Mouse (Mus musculus) macrophage (primary cell): Measurements from ENCODE around the gene Pno1. TPM values are rescaled to one million over a fixed set of nuclear protein-coding genes. Genes with fewer than 3 reads are reported as not detected.
"Not testable (repeated sequence)": the region's sequence is repeated elsewhere in the genome, so short reads cannot be mapped to it uniquely, and the experiment has no call there.

ENCODE experiments used
- H3K27ac ChIP-seq: fragments of 350-480 bp; formaldehyde crosslinking; 2 replicates; pipeline ENCODE4 v1.9.0; 2021
- H3K36me3 ChIP-seq: fragments of 350-480 bp; formaldehyde crosslinking; 2 replicates; pipeline ENCODE4 v1.9.0; 2021; ENCODE audit errors: inconsistent target
- H3K4me3 ChIP-seq: fragments of 350-480 bp; formaldehyde crosslinking; 2 replicates; pipeline ENCODE4 v1.9.0; 2021; ENCODE audit errors: inconsistent target
- H3K79me2 ChIP-seq: fragments of 350-480 bp; formaldehyde crosslinking; 2 replicates; pipeline ENCODE4 v1.9.0; 2021; ENCODE audit errors: inconsistent target
- WGBS: methylation state at CpG from one replicate; pipeline ENCODE4 v1.1.7; 2026; ENCODE audit warnings: inconsistent platforms; ENCODE audit not compliant: missing documents; 5-methylcytosine and 5-hydroxymethylcytosine counted together
- polyA plus RNA-seq: library from polyadenylated mRNA; stranded (reverse); fragments of 250-400 nt; gene quantifications from 3 replicates; pipeline ENCODE4 v1.2.4, GENCODE M21; 2018; ENCODE audit warnings: inconsistent platforms
- total RNA-seq, 78 experiments: library from RNA; depleted of rRNA; stranded (reverse); fragments of 250-400 nt; gene quantifications; 1 replicate in 9 of 78; 2 replicates in 24 of 78; 3 replicates in 43 of 78; 4 replicates in 2 of 78; pipeline ENCODE4 v1.2.4; 2018; ENCODE audit warnings: inconsistent platforms in 56 of 78

Pno1 gene
- 10 to 100 TPM in 11 of 26 experiments, 1 to 10 TPM in 14, not detected in 1; 1.4 to 17.2 (median 9.5) TPM for total RNA-seq (2018; cell fraction: chromatin; rRNA removed)
- total RNA-seq (2018; cell fraction: cytosol; rRNA removed): 10 to 100 TPM; 37.5 to 71.4 (median 50.7) TPM
- 10 to 100 TPM in 20 of 26 experiments, 1 to 10 TPM in 6; 3.4 to 28.4 (median 11.5) TPM for total RNA-seq (2018; cell fraction: nucleus; rRNA removed)
- polyA plus RNA-seq: 41.0 to 99.3 TPM (median 53.7 TPM) in 3 replicates

- under 1% methylated on average over 65 of the region's 65 CpGs for WGBS
- peak within 1 kb of the TSS; percentile 99 for H3K4me3 ChIP-seq
- H3K27ac ChIP-seq: peak within 1 kb of the TSS; percentile 96
- 0 out of 2 replicates have a peak, but pooled peaks cover 6% of the 10 kb centered on the region for H3K36me3 ChIP-seq
- H3K79me2 ChIP-seq: peaks cover 52% of the 10 kb centered on the region
Observed at GRCm38 (mm10) chr11:17211258-17212140, at the start of gene Pno1. Pno1 (minus strand) TSS chr11:17211568.

- Histone ChIP-seq H3K79me2 (peaks cover 54% of the 10 kb centered on the region), H3K27ac (peak overlapping the region; percentile 83), H3K4me3 (peak overlapping the region; percentile 98), H3K36me3 (no peaks in the 10 kb centered on the region)
- 1% methylated on average over 17 of the region's 17 CpGs for WGBS
Observed at GRCm38 (mm10) chr11:17257861-17258260, 46.5 kb upstream of the Pno1 start.

- Histone ChIP-seq H3K27ac (peak within 1 kb of the TSS; percentile 83), H3K79me2 (peaks cover 50% of the 10 kb centered on the region), H3K36me3 (no peaks in the 10 kb centered on the region), H3K4me3 (peak within 1 kb of the TSS; percentile 98)
- under 1% methylated on average over 33 of the region's 33 CpGs for WGBS
Observed at GRCm38 (mm10) chr11:17257443-17257842, 46.1 kb upstream of the Pno1 start, which contains the start of gene C1d. C1d (plus strand) TSS chr11:17257579.

GRCm38 (mm10) chr11:17256813-17257365, 45.5 kb upstream of the Pno1 start:
- 0 out of 2 replicates have a peak overlapping the region, but pooled peaks have one; percentile 83 for H3K27ac ChIP-seq
- no peaks in the 10 kb centered on the region for H3K36me3 ChIP-seq
- H3K4me3 ChIP-seq: peak overlapping the region; percentile 98
- H3K79me2 ChIP-seq: peaks cover 45% of the 10 kb centered on the region
- WGBS: 68% methylated on average over 8 of the region's 8 CpGs

GRCm38 (mm10) chr11:17248715-17249114, 37.3 kb upstream of the Pno1 start:
- H3K79me2 ChIP-seq: no peaks in the 10 kb centered on the region
- H3K36me3 ChIP-seq: no peaks in the 10 kb centered on the region
- no peak overlapping the region for H3K4me3 ChIP-seq
- no peak overlapping the region for H3K27ac ChIP-seq

GRCm38 (mm10) chr11:17238598-17238997, 27.2 kb upstream of the Pno1 start:
- not testable (repeated sequence) for H3K4me3 ChIP-seq

GRCm38 (mm10) chr11:17236449-17237037, 25.2 kb upstream of the Pno1 start:
- Histone ChIP-seq H3K36me3 (peaks cover 11% of the 10 kb centered on the region; the same call in 1 of the 2 replicates), H3K27ac (no peak overlapping the region), H3K79me2 (no peaks in the 10 kb centered on the region), H3K4me3 (no peak overlapping the region)
- 53% methylated on average over 5 of the region's 5 CpGs for WGBS

More at GRCm38 (mm10) chr11:17238598-17238997, 27.2 kb upstream of the Pno1 start:
- H3K79me2 ChIP-seq, H3K27ac ChIP-seq, H3K36me3 ChIP-seq: not testable (repeated sequence)
- WGBS: 88% methylated on average over 5 of the region's 5 CpGs

- 89% methylated on average over 5 of the region's 5 CpGs for WGBS
Observed at GRCm38 (mm10) chr11:17232792-17233191, 21.4 kb upstream of the Pno1 start.

GRCm38 (mm10) chr11:17221126-17221525, 9.8 kb upstream of the Pno1 start:
- Histone ChIP-seq H3K36me3 (peaks cover 12% of the 10 kb centered on the region; the same call in 1 of the 2 replicates), H3K4me3 (no peak overlapping the region), H3K79me2 (no peaks in the 10 kb centered on the region), H3K27ac (no peak overlapping the region)
- 97% methylated on average over 8 of the region's 8 CpGs for WGBS

More at GRCm38 (mm10) chr11:17232792-17233191, 21.4 kb upstream of the Pno1 start:
- Histone ChIP-seq H3K4me3 (no peak overlapping the region), H3K36me3 (peaks cover 21% of the 10 kb centered on the region; the same call in 1 of the 2 replicates), H3K27ac (no peak overlapping the region), H3K79me2 (no peaks in the 10 kb centered on the region)

GRCm38 (mm10) chr11:17215475-17215874, 4.1 kb upstream of the Pno1 start:
- peaks cover 33% of the 10 kb centered on the region for H3K79me2 ChIP-seq
- no peaks in the 10 kb centered on the region for H3K36me3 ChIP-seq
- H3K4me3 ChIP-seq: no peak overlapping the region
- WGBS: 83% methylated on average over 3 of the region's 3 CpGs
- H3K27ac ChIP-seq: no peak overlapping the region

GRCm38 (mm10) chr11:17212903-17213509, 1.6 kb upstream of the Pno1 start:
- peaks cover 52% of the 10 kb centered on the region for H3K79me2 ChIP-seq
- 78% methylated on average over 5 of the region's 5 CpGs for WGBS
- H3K4me3 ChIP-seq: peak overlapping the region; percentile 99; the same call in 1 of the 2 replicates
- H3K27ac ChIP-seq: no peak overlapping the region
- H3K36me3 ChIP-seq: 0 out of 2 replicates have a peak, but pooled peaks cover 6% of the 10 kb centered on the region

- Histone ChIP-seq H3K36me3 (0 out of 2 replicates have a peak, but pooled peaks cover 6% of the 10 kb centered on the region), H3K4me3 (peak overlapping the region; percentile 99), H3K27ac (peak overlapping the region; percentile 96), H3K79me2 (peaks cover 52% of the 10 kb centered on the region)
- WGBS: 1% methylated on average over 10 of the region's 10 CpGs
Observed at GRCm38 (mm10) chr11:17212141-17212495, 750 bp upstream of the Pno1 start.

- Histone ChIP-seq H3K27ac (no peak overlapping the region), H3K4me3 (no peak overlapping the region), H3K79me2 (no peaks in the 10 kb centered on the region; the same call in 1 of the 2 replicates), H3K36me3 (peaks cover 57% of the 10 kb centered on the region)
- WGBS: 95% methylated on average over 6 of the region's 6 CpGs
Observed at GRCm38 (mm10) chr11:17202481-17202880, 8.9 kb downstream of the Pno1 start.

- no peaks in the 10 kb centered on the region; the same call in 1 of the 2 replicates for H3K79me2 ChIP-seq
- WGBS: 85% methylated on average over 4 of the region's 4 CpGs
- H3K36me3 ChIP-seq: peaks cover 69% of the 10 kb centered on the region
- H3K27ac ChIP-seq: no peak overlapping the region
- H3K4me3 ChIP-seq: no peak overlapping the region
Observed at GRCm38 (mm10) chr11:17200936-17201335, 10.4 kb downstream of the Pno1 start.
